Mouse (Mus musculus) 3134 (cell line): ENCODE data around the gene Gna11.
A peak's percentile ranks its signal among the peaks of the same experiment; 100 is the strongest.

ENCODE experiments used
- DNase-seq: peaks from one replicate; pipeline ENCODE4 v3.0.0-alpha.2; 2011; ENCODE audit warnings: low spot score; ENCODE audit not compliant: insufficient read length; ENCODE audit errors: extremely low read depth

The Gna11 gene

DNA sequence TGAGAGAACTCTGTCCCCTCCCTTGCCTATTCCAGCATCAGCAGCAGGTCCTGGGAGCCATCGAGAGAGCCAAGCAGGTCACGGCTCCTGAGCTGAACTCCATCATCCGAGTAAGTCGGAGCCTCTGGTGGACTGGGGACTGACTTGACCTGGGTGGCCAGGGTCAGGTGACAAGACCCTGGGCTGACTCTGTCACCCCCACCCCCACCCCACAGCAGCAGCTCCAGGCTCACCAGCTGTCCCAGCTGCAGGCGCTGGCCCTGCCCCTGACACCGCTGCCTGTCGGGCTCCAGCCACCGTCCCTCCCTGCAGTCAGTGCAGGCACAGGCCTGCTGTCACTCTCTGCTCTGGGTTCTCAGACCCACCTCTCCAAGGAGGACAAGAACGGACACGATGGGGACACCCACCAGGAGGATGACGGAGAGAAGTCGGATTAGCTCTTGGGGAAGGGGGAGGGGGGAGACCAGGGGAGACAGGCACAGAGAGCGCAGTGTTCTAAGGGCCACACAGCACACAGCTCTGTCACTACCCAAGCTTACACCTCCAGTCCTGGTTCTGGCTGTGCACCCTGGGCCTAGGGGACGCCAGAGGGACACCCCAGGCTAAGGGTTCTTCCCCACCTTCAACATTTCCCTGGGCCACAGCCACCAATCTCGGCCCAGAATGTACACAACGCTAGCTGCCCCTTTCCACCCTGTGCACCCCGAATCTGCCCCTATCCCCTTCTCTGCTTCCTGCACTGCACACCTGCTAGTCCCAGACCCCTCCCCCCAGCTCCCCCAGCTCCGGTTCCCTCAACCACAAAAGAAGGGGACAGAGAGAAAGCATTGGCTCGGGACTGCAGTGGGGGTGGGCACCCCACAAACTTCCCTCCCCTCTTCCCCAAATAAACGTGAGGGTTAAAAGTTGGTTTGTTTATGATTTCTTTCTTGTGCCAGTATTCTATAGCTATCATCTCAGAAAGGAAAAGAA, 20.6 kb upstream of the Gna11 start:
- DNase-seq: no peak

DNA sequence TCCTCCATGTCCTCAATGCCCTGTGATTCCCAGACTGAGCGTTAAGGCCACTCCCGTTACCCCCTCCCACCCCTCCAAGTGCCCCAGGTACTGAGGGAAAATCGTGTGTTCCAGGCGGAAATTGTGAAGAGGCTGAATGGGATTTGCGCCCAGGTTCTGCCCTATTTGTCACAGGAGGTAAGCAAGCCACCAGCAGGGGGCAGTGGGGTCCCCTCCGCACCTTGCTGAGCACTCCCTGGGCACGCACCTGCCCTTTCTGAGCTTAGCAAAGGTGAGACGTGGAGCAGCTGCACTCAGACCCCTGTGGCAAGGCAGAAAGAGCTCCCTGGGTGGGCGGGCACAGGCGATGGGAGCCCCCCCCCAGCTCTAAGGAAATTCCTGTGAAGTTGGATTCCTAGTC, 19.7 kb upstream of the Gna11 start:
- no peak for DNase-seq

DNA sequence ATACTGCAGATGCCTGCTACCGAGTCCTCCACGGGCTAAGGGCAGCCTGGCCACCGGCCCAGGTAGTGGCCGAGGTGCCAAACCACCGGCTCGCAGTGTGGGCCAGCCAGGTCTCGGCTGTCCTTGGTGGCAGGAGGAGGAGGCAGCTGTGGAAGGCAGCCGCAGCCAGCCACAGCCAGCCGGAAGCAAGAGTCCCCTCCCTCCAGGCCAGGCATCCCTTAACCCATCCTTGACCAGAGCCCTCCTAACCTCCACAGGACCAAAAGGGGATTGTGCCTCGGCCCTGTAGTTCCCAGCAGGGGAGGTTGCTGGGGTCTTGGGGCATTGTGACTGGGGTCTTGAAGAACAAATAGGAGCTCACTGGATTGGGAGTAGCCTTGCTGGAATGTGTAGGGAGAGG, 19.2 kb upstream of the Gna11 start:
- peak; percentile 96 for DNase-seq

DNA sequence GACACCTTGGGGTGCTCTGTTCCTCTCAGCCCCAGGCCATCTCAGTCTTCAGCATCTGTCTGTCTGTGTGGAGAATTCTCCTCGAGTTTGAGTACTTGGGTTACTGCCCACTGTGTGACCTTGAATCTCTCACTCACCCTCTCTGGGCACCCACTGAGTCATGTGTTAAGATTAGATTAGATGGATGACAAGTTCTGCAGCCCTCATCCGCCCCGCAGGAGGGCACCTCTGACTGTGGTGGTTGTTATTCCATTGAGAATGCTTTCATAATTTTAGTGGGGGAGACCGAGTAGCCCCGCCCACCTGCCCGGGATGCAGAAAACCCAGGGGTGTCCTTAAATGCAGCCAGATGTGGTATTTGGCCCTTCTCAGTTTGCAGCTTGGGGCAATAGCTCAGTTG, 18.5 kb upstream of the Gna11 start:
- DNase-seq: peak; percentile 87

DNA sequence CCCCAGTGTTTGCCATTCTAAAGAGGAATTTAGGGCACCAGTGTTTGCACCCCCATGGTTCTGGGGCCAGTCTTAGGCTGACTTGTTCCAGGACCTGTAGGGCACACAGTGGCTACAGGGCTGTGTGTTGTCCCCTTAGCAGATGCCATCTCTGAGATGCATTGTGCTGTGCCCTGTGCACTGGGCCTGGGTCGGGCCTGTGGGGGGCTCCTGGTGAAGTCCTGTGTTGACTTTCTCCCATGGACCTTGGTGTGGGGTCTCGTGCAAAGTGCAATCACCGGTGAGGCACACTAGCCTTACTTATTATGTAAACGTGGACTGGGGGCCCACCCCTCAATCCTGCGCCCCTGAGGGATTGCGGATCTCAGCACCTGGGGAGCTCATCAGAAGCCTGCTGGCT, 17.4 kb upstream of the Gna11 start:
- DNase-seq: no peak

DNA sequence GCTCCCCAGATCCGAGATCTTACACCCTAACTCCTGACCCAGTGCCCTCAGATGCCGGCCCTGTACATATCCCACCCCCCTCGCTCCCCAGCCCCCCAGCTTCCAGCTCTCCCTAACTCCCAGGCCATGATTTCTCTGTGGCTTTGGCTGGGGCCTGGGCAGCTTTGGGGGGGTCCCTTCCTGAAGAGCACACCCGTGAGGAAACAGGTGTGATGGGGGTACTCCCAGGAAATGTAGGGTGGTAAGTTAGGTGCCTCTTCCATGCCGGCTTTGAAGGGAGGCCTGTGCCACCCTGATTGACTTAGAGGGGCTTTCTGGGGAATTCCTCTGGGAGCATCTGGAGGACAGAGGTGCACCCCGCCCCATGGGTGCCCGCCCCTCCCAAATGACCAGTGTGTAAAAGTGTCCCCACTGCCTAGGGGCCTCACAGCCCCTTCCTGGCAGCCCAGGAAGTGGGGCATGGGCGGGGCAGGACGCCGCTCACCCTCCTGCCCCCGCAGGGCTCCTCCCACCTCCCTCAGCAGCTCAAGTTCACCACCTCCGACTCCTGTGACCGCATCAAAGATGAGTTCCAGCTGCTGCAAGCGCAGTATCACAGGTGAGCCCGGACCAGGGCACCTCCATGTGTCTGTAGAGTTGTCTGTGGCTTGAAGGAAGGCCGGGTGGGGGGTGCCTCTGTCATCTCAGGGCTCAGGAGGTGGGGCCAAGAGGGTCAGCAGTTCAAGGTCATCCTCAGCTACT, 15.9 kb upstream of the Gna11 start:
- DNase-seq: peak; percentile 74

DNA sequence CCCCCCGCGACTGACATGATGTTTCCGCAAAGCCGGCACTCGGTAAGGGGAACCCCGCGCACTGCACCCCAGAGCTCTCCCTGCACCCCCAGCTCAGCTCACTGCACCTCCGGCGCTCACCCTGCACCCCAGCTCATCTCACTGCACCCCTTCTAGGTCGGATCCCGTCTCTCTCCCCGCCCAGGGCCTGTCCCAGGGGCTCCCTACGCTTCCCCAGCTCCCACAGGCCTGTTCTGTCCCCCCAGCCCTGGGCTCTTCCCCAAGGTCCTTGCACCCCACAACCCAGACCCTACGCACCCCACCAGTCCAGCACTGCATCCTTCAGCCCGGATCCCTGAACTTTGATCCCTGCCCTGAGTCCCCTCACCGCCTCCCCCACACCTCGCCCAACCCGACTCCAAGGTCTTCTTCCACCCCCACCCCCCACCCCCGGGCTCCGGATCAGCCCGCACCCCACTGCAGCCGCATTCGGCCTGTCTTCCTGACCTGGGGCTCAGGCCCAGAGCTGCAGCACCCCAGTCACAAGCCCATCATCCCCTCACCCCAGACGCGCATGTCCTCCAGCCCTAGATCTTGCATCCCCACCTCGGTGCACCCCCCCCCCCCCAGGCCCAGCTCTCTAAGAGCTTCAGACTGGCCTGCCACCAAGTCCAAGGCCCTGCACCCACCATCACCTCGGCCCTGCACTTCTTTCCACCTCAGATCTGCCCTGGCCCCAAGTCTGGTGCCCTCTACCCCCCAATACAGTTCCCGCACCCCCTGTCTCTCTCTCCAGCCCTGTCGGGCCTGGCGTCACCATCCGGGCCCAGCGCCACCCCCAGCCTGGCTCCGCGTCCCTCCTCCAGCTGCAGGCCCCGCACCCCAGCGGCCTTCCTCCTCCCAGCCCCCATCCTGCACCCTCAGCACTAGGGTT, 14.9 kb upstream of the Gna11 start:
- DNase-seq: peak; percentile 74

DNA sequence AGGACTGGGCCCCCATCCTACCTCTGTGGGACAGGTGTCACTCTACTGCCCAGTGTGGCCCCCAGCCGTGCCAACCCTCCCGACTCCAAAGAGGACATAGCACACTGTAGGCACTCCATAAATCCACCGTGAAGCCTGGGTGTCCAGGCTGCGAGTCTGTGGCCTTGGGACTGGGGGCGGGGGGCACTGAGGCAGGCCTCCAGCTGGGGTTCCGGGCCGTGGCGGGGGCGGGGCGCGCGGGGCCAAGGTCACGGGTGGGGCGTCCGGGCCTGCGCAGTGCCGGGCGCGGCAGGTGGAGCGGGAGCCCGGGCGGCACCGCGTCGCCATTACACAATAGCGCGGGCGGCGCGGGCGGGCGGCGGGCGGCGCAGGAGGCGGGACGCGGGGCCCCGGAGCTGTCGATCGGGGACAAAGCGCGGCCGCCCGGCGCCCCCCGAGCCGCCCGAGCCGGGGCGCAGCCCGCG, 14.2 kb upstream of the Gna11 start, which contains the start of gene Aes:
Gene Aes, plus strand, starts transcription at position 326 of the 464 bp plus-strand sequence.
- peak; percentile 49 for DNase-seq

DNA sequence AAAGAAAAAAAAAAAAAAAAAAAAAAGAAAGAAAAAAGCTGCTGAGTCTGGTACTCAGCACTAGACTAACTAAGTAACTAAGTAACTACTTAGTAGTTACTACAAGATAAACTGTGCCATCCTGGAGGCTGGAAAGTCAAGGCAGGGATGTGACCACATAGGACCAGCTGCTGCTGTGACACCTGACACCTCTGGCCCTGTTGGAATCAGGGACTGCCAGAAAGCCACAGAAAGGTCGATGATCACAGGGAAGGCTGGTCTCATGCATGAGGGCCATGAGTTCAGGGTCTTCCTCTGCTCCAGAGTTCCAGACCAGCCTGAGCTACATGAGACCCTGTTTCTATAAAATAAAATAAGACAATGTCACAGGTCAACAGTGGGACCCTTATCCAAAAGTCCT, 12.5 kb upstream of the Gna11 start:
- no peak for DNase-seq

DNA sequence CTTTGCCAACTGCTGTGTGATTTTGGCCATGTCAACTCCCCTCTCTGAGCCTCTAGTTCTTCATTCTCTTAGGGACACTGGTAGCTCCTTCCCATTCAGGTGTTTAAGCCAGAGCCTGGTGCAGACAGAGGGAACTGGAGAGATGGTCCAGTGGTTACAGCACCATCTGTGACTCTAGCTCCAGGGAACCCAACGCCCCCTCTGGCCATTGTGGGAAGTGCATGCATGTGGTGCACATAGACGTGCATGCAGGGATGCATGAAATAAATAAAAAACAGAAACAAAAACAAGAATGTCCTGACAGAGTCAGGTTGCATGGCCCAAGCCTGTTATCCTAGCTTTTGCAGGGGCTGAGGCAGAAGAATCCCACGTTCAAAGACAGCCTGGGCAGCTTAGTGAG, 11.3 kb upstream of the Gna11 start:
- DNase-seq: no peak

DNA sequence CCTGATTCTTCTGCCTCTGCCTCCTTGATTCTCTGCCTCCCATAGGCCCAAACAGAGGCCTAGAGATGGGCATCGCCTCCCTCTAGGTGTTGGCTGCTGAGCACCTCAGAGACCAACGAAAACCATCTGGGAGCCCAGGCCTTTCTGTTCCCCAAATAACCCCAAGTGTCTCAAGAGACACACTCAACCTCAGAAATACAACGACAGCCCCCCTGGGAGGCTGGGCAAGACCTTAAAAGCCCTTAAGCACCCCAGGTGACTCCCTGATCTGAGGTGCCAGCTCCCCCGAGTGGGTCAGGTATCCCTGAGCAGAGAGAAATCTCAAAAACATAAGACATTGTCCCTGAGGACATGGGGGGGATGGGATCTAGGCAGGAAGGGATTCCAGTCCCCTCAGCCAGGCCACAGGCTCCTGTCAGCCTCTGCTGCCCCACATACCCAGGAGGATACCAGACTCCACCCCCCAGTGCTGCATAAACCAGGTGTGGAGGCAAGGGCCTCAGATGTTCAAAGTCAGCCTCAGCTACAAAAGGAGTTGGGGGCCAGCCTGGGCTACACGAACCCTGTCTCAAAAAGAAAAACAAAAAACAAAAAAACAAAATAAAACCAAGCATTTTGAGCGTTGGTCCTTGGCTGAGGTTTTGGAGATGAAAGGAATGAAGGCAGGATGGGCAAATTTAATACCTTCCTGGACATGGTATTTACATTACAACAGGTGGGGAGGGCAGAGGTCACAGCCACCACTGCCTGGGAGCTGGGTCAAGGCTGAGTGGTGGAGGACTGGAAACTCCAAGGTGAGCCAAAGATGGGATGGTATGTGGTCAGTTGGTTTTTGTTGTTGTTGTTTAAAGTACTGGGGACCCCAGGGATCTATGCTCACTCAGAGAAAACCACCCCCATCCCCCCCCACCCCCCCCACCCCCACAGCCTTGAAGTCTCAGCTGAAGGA, 9.1 kb upstream of the Gna11 start:
- no peak for DNase-seq

DNA sequence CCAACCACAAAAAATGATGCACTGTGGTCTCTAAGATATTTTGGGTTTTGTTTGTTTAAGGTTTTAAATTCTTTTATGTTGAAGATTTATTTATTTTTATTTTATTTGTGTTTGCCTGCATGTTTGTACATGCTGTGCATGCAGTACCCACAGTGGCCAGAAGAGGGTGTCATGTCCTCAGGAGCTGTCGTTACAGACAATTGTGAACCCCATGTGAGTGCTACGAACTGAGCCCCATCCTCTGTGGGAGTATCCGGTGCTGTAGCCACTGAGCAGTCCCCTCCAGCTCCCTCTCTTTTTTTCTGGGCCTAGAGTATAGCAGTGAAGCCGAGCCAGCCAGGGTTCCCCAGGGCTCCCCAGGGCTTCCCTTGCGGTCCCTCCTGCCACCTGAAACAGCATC, 8.2 kb upstream of the Gna11 start:
- no peak for DNase-seq

DNA sequence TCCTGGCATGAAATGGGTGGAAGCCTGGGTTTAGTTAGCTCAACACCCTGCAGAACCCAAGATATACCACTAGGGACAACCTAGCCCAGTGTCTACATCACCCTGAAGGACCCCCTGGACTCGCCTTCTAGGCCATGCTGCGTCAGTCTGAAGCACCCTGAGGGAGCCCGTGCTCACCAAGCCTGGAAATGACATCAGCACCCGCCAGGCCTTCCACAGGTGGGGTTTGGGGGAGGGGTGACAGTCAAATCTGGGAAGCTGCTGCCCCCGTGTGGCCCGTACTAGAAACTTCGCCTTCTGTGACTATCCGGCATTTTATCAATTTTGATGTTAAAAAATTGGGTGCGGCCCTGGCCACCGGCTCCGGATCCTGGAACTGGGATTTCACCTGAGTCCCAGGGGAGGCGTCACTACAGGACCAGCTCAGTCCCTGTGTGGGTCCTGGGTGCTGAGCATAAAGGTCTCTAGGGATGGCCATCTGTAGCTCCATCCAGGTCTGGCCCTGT, 6.7 kb upstream of the Gna11 start:
- peak; percentile 84 for DNase-seq

DNA sequence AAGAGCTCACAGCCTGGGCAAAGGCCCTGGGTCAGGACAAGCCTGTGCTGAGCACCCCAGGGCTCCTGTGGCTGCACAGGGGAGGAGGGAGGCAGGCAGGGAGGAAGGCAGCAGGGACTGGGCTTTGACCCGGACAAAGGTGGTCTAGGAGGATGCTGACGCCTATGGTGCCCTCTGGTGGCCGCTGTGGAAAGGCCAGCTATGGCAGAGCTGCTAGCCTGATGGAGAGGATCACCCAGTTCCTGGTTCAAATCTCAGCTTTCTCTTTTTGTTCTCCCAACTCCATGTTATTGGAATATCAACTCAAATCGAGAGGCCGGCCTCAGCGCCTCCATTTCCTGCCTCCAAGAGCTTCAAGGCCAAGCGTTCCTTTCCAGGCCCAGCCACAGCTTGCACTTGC, 5.3 kb upstream of the Gna11 start:
- peak; percentile 53 for DNase-seq

DNA sequence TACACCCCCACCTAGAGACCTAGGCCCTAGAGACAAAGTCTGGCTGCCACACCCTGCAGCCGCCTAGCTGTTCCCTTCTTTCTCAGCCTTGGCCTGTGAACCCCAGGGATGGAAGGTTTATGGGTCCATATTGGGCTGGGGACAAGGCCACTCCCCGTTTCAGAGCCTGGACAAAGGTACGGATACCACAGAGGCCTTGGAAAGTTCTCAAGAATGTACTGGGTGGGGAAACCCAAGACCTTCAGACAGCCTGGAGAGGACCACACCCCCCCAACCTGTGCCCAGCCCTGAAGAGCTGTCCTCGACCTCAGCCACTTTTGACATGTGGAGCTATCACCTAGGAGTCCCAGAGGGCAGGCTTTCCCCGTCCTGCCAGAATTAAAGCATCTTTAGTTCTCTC, 4.0 kb upstream of the Gna11 start:
- no peak for DNase-seq

DNA sequence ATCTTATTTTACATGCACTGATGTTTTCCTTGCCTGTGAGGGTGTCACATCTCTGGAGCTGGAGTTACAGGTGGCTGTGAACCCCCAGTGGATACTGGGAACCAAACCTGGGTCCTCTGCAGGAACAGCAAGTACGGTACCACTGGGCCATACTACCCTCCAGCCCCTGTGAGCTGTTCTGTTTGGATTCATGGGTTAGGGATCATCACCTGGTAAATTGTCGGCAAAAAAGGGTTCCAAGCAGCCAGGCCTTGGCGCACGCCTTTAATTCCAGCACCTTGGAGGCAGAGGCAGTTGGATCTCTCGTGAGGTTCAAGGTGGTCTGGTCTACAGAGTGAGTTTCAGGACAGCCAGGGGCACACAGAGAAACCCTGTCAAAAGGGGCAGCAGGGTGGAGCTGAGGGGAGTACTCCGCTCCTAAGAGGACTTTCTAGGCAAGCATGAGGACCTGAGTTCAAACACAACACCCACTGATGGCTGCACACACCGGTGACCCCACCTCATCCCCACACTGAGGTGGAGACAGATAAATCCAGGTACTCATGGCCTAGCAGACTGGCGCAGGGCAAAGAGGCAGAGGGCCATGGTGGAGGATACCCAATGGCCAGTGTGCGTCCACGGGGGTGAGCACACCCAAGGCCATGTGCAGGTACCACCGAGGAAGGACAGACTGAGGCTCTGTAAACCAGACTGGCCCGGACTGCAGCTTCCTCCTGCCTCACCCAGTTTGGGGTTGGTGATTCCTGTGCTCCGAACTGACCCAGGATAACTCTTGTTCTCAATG, 2.0 kb upstream of the Gna11 start:
- no peak for DNase-seq

DNA sequence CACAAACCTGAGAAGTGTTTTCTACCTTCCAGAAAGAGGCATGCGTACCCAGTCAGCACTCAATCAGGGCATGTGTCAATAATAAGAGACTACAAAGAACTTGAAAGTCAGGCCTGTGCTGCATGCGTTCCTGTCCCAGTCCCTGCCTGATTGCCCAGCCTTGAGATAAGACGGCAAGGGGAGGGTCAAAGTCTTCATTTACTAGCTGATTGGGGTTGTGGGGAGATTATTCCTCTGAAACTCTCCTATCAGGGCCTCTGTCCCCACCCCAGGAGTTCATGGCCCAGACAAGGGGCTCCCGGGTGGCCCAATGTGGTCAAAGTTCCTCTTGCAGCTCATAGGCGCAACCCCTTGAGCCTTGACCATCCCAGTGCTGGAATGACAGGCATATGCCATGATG, 1.3 kb upstream of the Gna11 start:
- DNase-seq: no peak

DNA sequence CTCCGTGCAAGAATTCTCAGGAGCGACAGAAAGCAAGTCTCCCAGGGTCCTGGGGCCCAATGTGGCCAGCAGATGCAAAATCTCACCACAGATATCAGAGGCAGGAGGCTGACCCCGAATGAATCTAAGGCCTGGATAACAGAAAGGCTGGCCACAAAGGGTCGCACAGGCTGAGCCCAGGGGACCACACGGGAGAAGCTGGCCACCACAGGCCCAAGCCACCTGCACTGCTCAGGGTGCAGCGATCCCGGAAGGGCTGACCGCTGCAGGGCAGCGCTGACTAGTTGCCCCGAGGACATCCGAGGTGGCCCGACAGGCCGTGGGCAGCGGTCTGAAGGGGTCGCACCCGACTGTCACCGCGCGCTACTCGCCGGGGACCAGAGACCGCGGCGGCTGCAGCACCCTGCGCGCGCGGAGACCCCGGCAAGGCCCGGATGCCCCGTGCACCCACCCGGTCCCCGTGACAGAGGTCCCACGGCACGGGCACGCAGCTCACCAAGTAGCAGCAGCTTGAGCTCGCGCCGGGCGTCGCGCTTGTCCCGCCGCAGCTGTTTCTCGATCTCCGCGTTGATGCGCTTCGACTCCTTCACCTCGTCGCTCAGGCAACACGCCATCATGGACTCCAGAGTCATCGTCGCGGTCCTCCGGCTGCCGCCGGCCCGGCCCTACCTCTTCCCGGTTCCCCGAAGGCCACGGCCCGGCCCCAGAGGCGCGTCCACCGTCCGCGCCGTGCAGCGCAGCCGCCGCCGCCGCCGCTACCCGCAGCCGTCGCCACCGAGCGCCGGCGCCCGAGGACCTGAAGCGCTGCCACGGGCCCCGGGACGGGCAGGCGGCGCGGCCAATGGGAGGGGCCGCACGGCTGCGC, 462 bp downstream of the Gna11 start:
- peak; percentile 70 for DNase-seq
